Mouse (Mus musculus) Patski (cell line): ENCODE data around the gene Gstp3. TPM values are rescaled to one million over a fixed set of nuclear protein-coding genes. Genes with fewer than 3 reads are reported as not detected.
A peak's percentile ranks its signal among the peaks of the same experiment; 100 is the strongest.

Experiments
- ATAC-seq: fragments of 100-300 bp; one replicate; pipeline ENCODE4 v1.8.0; 2021
- CTCF ChIA-PET: fragments of 350-600 bp; sonication (Branson Sonifier 250); formaldehyde crosslinking; loops from one replicate; lab custom pipeline; 2022; ENCODE audit warnings: inconsistent platforms; lab: Charles Lee
- POLR2A ChIA-PET: fragments of 350-600 bp; sonication (Branson Sonifier 250); formaldehyde crosslinking; loops from one replicate; lab custom pipeline; 2022; ENCODE audit warnings: antibody characterized with exemption, inconsistent platforms; lab: Charles Lee
- DNase-seq: peaks from one replicate; pipeline ENCODE4 v3.0.0-alpha.2; 2011; ENCODE audit warnings: low read depth, low spot score
- H3K27me3 ChIP-seq: fragments of 371-371 bp; one replicate; pipeline ENCODE4 v1.5.1; 2021
- CTCF ChIP-seq: fragments of 100-300 bp; IDR thresholded peaks from one replicate; pipeline ENCODE4 v1.5.1; 2021
- in situ Hi-C: fragments of 300-500 bp; cut with MboI; formaldehyde crosslinking; loops from 3 replicates; pipeline ENCODE4 v1.11.1; 2018; ENCODE audit warnings: low pct_unique_long_range_greater_than_20kb, mixed read lengths
- polyA plus RNA-seq: library from polyadenylated mRNA; unstranded; gene quantifications from one replicate; pipeline ENCODE4 v1.2.3, GENCODE M21; 2021

Gene Gstp3
- polyA plus RNA-seq, 1 experiment from 2014 or later: not detected

- peaks cover 2% of the 10 kb centered on the region for H3K27me3 ChIP-seq
- no peak for TF ChIP-seq CTCF
- ChIA-PET POLR2A (no interaction called here), CTCF (interaction anchor here (0.8 kb wide), 1 partner anchor 73 kb away, joined by 3 read pairs; no protein-coding TSS in a partner anchor)
- ATAC-seq (no peak), DNase-seq (no peak)
- in situ Hi-C loops: no loop called here
Observed at GRCm38 (mm10) chr19:4092750-4093149, 33.4 kb upstream of the Gstp3 start.

DNA sequence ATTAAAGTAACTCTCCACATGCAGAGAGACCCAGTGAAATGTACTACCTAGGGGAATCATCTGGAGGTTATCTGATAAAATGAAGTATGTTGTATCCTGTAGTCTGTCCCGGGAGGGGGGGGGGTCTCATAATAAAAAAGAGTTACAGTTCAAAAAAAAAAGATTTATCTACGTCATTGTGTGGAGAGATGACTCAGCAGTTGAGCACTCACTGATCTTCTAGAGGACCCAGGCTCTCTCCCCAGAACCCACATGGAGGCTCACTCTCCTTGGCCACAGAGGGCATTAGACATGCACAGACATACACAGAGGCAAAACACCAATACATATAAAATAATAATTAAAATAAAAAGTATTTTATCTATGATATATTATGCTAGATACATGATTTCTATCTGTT lies 32.0 kb upstream of the Gstp3 start:
- ATAC-seq (no peak), DNase-seq (no peak)
- H3K27me3 ChIP-seq: peaks cover 2% of the 10 kb centered on the region
- POLR2A ChIA-PET: no interaction called here
- TF ChIP-seq CTCF: no peak
- CTCF ChIA-PET: interaction anchor here (1.0 kb wide), 1 partner anchor 45 kb away, joined by 3 read pairs; no protein-coding TSS in a partner anchor
- in situ Hi-C loops: no loop called here

GRCm38 (mm10) chr19:4090446-4090845 lies 31.1 kb upstream of the Gstp3 start:
- in situ Hi-C loops: no loop called here
- no peak for TF ChIP-seq CTCF
- no peak for ATAC-seq
- POLR2A ChIA-PET: interaction anchor here (0.5 kb wide), 1 partner anchor 121 kb away, joined by 3 read pairs; no protein-coding TSS in a partner anchor
- peaks cover 2% of the 10 kb centered on the region for H3K27me3 ChIP-seq
- no peak for DNase-seq
- CTCF ChIA-PET: interaction anchor here (1.0 kb wide), 1 partner anchor 44 kb away, joined by 3 read pairs; no protein-coding TSS in a partner anchor

- CTCF ChIA-PET: interaction anchor here (0.9 to 1.4 kb wide), 2 partner anchors 14 to 37 kb away, joined by 3 to 4 read pairs; no protein-coding TSS in a partner anchor
- TF ChIP-seq CTCF: no peak
- POLR2A ChIA-PET: no interaction called here
- no peak for DNase-seq
- ATAC-seq: no peak
- H3K27me3 ChIP-seq: peaks cover 3% of the 10 kb centered on the region
- in situ Hi-C loops: loop anchor here (5.0 kb wide), 2 partner anchors 37 to 72 kb away; no protein-coding TSS in a partner anchor
Observed at GRCm38 (mm10) chr19:4089128-4089527, 29.8 kb upstream of the Gstp3 start.

GRCm38 (mm10) chr19:4088146-4088545 lies 28.8 kb upstream of the Gstp3 start:
- CTCF ChIA-PET: interaction anchor here (1.4 kb wide), 1 partner anchor 13 kb away, joined by 4 read pairs; no protein-coding TSS in a partner anchor
- TF ChIP-seq CTCF: no peak
- POLR2A ChIA-PET: no interaction called here
- peaks cover 9% of the 10 kb centered on the region for H3K27me3 ChIP-seq
- in situ Hi-C loops: loop anchor here (5.0 kb wide), 2 partner anchors 36 to 71 kb away; no protein-coding TSS in a partner anchor
- DNase-seq (no peak), ATAC-seq (no peak)

GRCm38 (mm10) chr19:4087090-4087489 lies 27.7 kb upstream of the Gstp3 start:
- H3K27me3 ChIP-seq: peaks cover 16% of the 10 kb centered on the region
- no peak for TF ChIP-seq CTCF
- ChIA-PET CTCF (interaction anchor here (1.0 kb wide), 1 partner anchor 74 kb away, joined by 3 read pairs; the partner anchor contains the start of gene Ndufv1), POLR2A (no interaction called here)
- DNase-seq: no peak
- peak; percentile 14 for ATAC-seq
- in situ Hi-C loops: loop anchor here (5.0 kb wide), 2 partner anchors 35 to 70 kb away; no protein-coding TSS in a partner anchor

- POLR2A ChIA-PET: no interaction called here
- no peak for TF ChIP-seq CTCF
Observed at GRCm38 (mm10) chr19:4086156-4086555, 26.8 kb upstream of the Gstp3 start.

GRCm38 (mm10) chr19:4084984-4085383 lies 25.6 kb upstream of the Gstp3 start:
- CTCF ChIA-PET: interaction anchor here (0.6 to 6.1 kb wide), 6 partner anchors 9 to 122 kb away, joined by 3 to 31 read pairs (median 8); no protein-coding TSS in a partner anchor
- ATAC-seq (no peak), DNase-seq (no peak)
- no peak for TF ChIP-seq CTCF
- in situ Hi-C loops: loop anchor here (5.0 kb wide), 2 partner anchors 33 to 68 kb away; no protein-coding TSS in a partner anchor
- POLR2A ChIA-PET: interaction anchor here (0.5 kb wide), 1 partner anchor 28 kb away, joined by 4 read pairs; no protein-coding TSS in a partner anchor
- peaks cover 21% of the 10 kb centered on the region for H3K27me3 ChIP-seq

More at GRCm38 (mm10) chr19:4086156-4086555, 26.8 kb upstream of the Gstp3 start:
- in situ Hi-C loops: loop anchor here (5.0 kb wide), 2 partner anchors 34 to 69 kb away; no protein-coding TSS in a partner anchor
- CTCF ChIA-PET: interaction anchor here (1.0 to 6.1 kb wide), 5 partner anchors 18 to 73 kb away, joined by 3 to 31 read pairs (median 12); partner anchors contain the start of gene Ndufv1
- no peak for DNase-seq
- ATAC-seq: no peak
- peaks cover 21% of the 10 kb centered on the region for H3K27me3 ChIP-seq

- in situ Hi-C loops: no loop called here
- no peak for TF ChIP-seq CTCF
- ChIA-PET CTCF (interaction anchor here (1.1 to 6.1 kb wide), 5 partner anchors 11 to 36 kb away, joined by 3 to 31 read pairs (median 12); partner anchors contain the start of gene Cdk2ap2), POLR2A (no interaction called here)
- DNase-seq (no peak), ATAC-seq (no peak)
- H3K27me3 ChIP-seq: peaks cover 22% of the 10 kb centered on the region
Observed at GRCm38 (mm10) chr19:4083826-4084225, 24.5 kb upstream of the Gstp3 start.

DNA sequence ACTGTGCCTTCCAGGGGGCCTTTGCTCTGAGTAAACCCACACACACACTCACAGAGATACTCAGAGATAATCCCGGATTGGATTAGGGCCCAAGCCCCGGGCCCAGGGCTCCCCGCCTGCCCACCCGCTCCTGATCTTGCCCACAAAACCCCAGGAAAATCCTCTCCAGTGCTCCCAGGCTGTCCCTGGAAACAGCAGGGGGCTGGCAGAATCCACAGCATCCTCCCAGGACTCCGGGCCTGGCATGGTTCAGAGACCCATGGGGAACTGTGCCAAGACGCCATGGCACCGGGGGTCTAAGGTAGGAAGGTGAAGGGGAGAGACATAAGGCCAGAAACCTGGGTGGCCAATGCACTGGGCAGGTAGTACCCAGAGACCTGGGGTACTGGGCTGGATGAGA lies 23.9 kb upstream of the Gstp3 start:
- ATAC-seq (no peak), DNase-seq (no peak)
- TF ChIP-seq CTCF: no peak
- in situ Hi-C loops: no loop called here
- CTCF ChIA-PET: interaction anchor here (1.1 to 6.1 kb wide), 3 partner anchors 13 to 31 kb away, joined by 3 to 31 read pairs (median 12); partner anchors contain the start of gene Cdk2ap2
- H3K27me3 ChIP-seq: peaks cover 22% of the 10 kb centered on the region
- POLR2A ChIA-PET: no interaction called here
